Mouse (Mus musculus): ENCODE results near the gene Olfr432.
A peak's percentile ranks its signal among the peaks of the same experiment; 100 is the strongest.
"Not testable (repeated sequence)": the region's sequence is repeated elsewhere in the genome, so short reads cannot be mapped to it uniquely, and the experiment has no call there.

The Olfr432 gene

DNA sequence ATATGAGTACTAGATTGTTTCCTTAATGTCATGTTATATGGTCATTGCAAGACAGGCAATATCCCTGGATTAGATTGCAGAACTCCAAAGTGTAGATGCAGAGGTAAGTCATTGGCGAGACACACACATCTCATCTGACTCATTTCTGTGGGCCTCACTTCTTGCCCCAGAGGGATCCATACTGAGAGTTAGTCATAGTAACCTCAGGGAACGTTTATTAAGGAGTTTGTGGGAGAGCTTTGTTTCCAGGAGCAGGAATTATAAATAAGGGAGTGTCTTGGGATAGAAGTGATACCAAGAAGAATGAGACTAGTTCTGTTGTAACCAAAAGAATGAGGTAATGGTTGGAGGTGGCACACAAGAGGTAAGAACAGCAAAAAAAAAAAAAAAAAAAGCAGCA is at the start of gene Olfr432:
TSS of gene Olfr432 (plus strand) at position 313 of the 400 bp plus-strand sequence.
- no peak for DNase-seq (ENCODE audit: low spot score in 2 of 2)

GRCm38 (mm10) chr1:174004352-174005109 is 44.5 kb upstream of the Olfr432 start:
- not testable (repeated sequence) for DNase-seq (ENCODE audit: low spot score in 2 of 2)

DNA sequence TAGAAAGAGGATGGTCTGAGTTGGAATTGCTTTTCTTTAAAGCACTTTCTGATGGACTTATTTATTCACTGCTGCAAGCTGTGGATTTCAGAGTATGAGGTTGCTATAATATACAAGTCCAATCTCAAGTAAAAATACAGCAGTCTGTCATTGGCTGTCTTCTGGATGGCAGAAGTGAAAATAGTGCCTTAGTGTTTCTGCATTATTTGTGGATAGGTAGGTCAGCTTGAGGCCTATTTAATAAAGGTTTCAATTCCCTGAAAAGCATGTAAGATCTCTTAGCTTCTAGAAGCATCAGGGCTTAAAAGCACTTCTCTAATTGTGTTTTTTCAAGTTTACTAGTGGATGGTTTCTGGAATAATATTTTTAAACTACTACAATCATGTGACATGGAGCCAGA is 42.0 kb upstream of the Olfr432 start:
- DNase-seq (ENCODE audit: low spot score in 2 of 2): not testable (repeated sequence)

DNA sequence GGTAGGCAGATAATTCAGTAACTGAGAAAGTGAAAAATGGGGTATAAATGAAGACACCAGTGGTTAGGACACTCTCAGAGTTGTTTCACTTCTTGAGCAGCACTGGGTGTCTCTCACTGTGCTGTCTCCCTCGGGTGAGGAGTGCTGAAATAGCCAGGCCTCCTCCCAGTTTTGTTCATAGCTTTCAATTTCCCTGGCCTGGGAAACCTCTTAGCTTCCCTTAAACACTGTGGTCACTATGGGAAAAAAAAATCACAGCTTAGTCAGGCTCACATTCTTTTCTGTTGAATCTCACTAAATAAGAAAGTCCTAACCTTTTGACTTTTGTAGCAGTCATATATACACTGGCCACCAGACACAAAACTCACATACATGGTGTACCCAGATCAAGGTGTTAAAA is 17.3 kb upstream of the Olfr432 start, which contains the start of gene Ifi205:
TSS of gene Ifi205 (minus strand) at position 113 of the 400 bp plus-strand sequence.
- no peak for DNase-seq (ENCODE audit: low spot score in 2 of 2)

DNA sequence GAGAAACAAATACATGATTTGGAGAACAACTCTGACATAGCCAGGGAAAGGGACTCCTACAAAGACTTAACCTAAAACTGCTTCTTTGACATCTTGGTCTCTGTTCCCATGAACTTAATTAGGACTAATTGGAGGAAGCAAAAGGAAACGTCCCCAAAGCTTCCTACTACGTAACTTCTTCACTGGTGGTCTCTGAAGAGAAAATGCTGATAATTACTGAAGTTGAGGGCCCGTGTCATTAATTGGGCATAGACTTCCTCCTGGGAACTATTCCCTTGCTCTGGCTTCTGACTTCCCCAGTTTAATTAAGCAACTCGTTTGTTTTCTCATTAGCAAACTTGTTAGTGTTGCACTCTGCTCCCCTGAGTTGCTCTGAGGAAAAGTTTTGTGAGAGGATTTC is 13.2 kb upstream of the Olfr432 start:
- no peak for DNase-seq (ENCODE audit: low spot score in 2 of 2)

- no peak for DNase-seq (ENCODE audit: low spot score in 2 of 2)
Observed at GRCm38 (mm10) chr1:174038480-174038879, 10.5 kb upstream of the Olfr432 start.

DNA sequence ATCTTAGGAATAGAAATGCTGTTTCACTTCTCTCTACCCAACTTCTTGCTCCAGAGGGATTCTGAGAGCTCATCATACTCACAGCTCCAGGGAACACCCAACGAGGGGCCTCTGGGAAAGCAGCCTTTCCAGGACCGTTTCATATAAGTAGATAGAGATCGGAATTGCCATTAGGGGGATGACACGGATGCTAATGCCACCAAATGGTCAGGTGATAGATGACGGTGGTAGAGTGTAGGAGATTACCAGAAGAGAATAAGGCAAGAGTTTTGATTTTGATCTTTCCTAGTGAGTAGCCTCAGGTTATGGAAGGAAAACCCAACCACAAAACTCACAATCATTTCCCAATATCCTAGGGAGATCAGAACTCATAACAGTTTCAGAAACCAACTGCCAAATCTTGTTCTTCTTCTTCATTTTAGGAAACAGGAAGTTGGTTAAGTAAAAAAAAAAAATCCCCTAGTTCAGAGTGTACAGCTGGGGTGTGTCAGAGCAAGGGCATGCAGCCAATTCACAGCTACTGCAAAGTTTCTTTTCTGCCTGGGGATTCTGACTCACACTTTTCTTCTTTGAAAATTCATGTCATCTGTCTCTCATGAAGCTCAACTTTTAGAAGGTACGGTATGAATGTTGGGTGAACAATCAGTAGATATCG is 8.4 kb upstream of the Olfr432 start, which contains the start of gene Olfr433:
TSS of gene Olfr433 (plus strand) at position 183 of the 655 bp plus-strand sequence.
- peak in 1 of 2 experiments; percentile 24 for DNase-seq (ENCODE audit: low spot score in 2 of 2)

DNA sequence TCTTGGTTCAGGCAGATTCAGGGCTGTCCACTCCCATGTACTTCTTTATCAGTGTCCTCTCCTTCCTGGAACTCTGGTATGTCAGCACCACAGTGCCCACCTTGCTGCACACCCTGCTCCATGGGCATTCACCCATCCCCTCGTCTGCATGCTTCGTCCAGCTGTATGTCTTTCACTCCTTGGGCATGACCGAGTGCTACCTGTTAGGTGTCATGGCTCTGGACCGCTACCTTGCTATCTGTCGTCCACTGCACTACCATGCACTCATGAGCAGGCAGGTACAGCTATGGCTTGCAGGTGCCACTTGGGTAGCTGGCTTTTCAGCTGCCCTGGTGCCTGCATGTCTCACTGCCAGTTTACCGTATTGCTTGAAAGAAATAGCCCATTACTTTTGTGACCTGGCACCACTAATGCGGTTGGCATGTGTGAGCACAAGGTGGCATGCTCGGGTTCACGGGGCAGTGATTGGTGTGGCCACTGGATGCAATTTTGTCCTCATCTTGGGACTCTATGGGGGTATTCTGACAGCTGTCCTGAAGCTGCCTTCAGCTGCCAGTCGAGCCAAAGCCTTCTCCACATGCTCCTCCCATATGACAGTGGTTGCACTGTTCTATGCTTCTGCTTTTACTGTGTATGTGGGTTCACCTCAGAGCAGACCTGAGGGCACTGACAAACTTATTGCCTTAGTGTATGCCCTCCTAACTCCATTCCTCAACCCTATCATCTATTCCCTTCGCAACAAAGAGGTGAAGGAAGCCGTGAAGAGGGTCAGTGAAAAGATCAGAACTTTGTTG is 6.7 kb upstream of the Olfr432 start:
- peak in 1 of 2 experiments; percentile 12 for DNase-seq (ENCODE audit: low spot score in 2 of 2)

- DNase-seq (ENCODE audit: low spot score in 2 of 2): no peak
Observed at GRCm38 (mm10) chr1:174044431-174044830, 4.6 kb upstream of the Olfr432 start.

DNA sequence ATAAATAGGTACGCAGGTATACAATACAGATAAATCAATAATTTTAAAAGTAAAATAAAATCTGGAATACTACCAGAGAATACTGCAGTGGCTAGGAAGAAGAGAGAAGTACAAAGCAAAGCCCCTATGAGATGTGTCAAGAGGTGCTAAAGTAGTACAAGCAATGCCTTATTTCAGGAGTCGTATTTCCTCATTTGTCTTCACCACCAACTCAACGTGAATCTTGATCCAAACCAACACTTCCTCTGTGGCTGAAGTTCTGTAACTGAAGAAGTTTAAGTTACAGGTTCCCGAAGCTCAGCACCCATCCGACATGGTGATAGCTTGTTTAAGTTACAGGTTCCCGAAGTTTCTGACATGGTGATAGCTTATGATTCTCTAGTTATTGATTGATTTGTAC is 778 bp upstream of the Olfr432 start:
- not testable (repeated sequence) for DNase-seq (ENCODE audit: low spot score in 2 of 2)

GRCm38 (mm10) chr1:174049357-174049756 is 352 bp downstream of the Olfr432 start:
- not testable (repeated sequence) for DNase-seq (ENCODE audit: low spot score in 2 of 2)

- DNase-seq (ENCODE audit: low spot score in 2 of 2): no peak
Observed at GRCm38 (mm10) chr1:174050532-174050931, 1.5 kb downstream of the Olfr432 start.

GRCm38 (mm10) chr1:174051515-174051914 is 2.5 kb downstream of the Olfr432 start:
- DNase-seq (ENCODE audit: low spot score in 2 of 2): no peak

GRCm38 (mm10) chr1:174051931-174052536 is 3.0 kb downstream of the Olfr432 start:
- no peak for DNase-seq (ENCODE audit: low spot score in 2 of 2)

GRCm38 (mm10) chr1:174052981-174053380 is 4.0 kb downstream of the Olfr432 start:
- no peak for DNase-seq (ENCODE audit: low spot score in 2 of 2)

- DNase-seq (ENCODE audit: low spot score in 2 of 2): no peak
Observed at GRCm38 (mm10) chr1:174055248-174055647, 6.2 kb downstream of the Olfr432 start.

DNA sequence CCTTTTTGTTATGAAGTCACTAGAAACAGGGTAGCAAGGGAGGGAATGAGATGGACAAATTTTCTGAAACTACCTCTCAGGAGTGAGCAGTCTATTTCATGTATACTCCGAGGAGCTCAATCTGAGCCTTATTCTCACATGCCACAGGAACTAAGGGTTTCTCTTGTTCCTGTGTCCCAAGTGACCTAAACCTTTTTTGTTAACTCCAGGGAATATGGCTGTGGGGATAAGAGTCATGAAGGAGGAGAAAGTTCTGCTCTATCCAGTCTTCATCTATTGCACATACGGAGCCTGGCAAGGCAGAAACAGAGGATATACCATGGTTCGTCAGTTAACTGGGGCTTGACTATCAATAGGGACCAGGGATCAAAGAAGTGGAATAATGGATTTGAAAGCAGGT is 17.3 kb downstream of the Olfr432 start, which contains the start of gene Olfr430:
TSS of gene Olfr430 (plus strand) at position 301 of the 400 bp plus-strand sequence.
- DNase-seq (ENCODE audit: low spot score in 2 of 2): no peak

DNA sequence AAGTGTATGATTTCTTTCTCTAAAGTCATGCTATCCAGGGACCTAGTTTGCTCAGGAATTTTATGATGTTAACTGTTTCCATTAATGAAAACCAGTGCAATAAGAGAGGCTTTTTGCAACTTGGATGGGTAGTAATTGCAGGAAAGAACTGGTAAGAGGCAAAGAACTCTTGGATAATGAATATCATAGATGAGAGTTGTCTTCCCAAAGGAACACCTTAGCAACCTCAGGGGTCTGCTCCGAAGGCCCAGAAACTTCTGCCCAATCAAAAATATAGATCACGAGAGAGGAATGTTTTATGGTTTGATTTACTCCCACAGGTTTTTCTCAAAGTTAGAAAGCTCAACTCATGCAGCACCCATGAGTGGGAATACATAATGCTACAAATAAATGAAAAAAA is 35.0 kb downstream of the Olfr432 start, which contains the start of gene Olfr429:
TSS of gene Olfr429 (plus strand) at position 301 of the 400 bp plus-strand sequence.
- DNase-seq (ENCODE audit: low spot score in 2 of 2): no peak

DNA sequence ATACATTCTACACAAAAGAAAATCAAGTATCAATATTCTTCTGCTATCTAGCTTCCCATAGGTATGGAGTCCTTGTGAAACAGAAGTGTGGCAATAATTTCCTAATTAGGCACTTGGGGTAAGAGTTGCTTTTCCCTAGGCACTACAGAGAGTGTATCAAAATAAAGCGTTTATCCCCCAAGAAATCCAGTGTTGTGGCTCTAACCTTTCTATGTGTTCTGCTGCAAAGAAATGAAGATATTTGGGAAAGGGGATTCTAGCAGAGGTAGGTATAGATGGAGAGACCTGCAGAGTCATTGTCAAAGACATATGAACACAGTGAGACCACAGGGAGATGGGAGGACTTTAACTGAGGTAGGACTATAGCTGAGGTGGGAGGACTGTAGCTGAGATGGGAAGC is 47.6 kb downstream of the Olfr432 start, which contains the start of gene Olfr427:
TSS of gene Olfr427 (plus strand) at position 301 of the 400 bp plus-strand sequence.
- no peak for DNase-seq (ENCODE audit: low spot score in 2 of 2)

DNA sequence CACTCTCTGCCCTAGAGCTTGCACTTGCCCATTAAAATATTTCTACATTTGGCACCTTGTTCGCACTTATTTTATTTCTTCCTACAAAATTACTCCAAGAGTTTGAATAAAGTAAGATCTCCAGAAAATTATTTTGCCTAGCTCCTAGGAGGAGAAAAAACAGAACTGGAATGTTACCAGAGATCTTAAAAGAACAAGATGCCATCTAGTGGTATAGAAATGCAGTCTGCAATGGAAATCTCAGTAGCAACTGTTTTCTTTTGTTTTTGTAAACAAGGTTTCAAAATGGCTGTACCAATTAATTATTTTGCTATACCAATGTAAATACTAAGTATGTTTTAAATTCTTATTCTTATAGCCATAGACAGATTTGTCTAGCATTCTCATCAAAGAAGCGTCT is 54.7 kb downstream of the Olfr432 start:
- no peak for DNase-seq (ENCODE audit: low spot score in 2 of 2)
